8 mouse cellular contexts compared by ENCODE assay signal in genomic region chr14:60655941-60656700, GRCm38 (mm10). TPM values are rescaled to one million over a fixed set of nuclear protein-coding genes. Genes with fewer than 3 reads are reported as not detected.
A peak's percentile ranks its signal among the peaks of the same experiment; 100 is the strongest.
DNase-seq lines count a peak whose midpoint lies in the region; ATAC-seq lines count a peak whose summit lies in the region.

No protein-coding gene starts in this region.

- H3K9ac ChIP-seq in midbrain, embryonic 14.5 days (replicated peaks; ENCODE audit: low read length) = no peak overlapping the region
- no peak overlapping the region for H3K9ac ChIP-seq in midbrain, embryonic 11.5 days (ENCODE audit: low read length)
- no peak overlapping the region for H3K9ac ChIP-seq in intestine, embryonic 16.5 days (ENCODE audit: low read depth, low read length)

- H3K4me2 ChIP-seq in midbrain, embryonic 14.5 days (ENCODE audit: low read length) = no peak overlapping the region
- no peak overlapping the region for H3K4me2 ChIP-seq in midbrain, embryonic 11.5 days
- H3K4me2 ChIP-seq in intestine, embryonic 16.5 days (ENCODE audit: low read depth, low read length) = no peak overlapping the region

- peak; percentile 58 for DNase-seq in midbrain, embryonic 14.5 days
- no peak for DNase-seq in midbrain, embryonic 11.5 days (ENCODE audit: low spot score, missing footprints)
- peak; percentile 57 for DNase-seq in left cerebral cortex, adult 11 months (ENCODE audit: low spot score)
- DNase-seq in lung, postnatal 36 days = peak; percentile 84
- DNase-seq in yolk sac, embryonic 10.5 days (ENCODE audit: low spot score) = peak; percentile 59

- H3K27me3 ChIP-seq in midbrain, embryonic 14.5 days (ENCODE audit: control insufficient read depth, insufficient read depth, low read length) = no peaks in the 10 kb centered on the region
- H3K27me3 ChIP-seq in midbrain, embryonic 11.5 days (ENCODE audit: control insufficient read depth, insufficient read depth, low read length) = no peaks in the 10 kb centered on the region
- H3K27me3 ChIP-seq in intestine, embryonic 16.5 days (replicated peaks; ENCODE audit: control insufficient read depth, insufficient read depth, low read length) = no peaks in the 10 kb centered on the region

- H3K9me3 ChIP-seq in midbrain, embryonic 14.5 days (ENCODE audit: control insufficient read depth, low read length) = no peaks in the 10 kb centered on the region
- no peaks in the 10 kb centered on the region for H3K9me3 ChIP-seq in midbrain, embryonic 11.5 days (ENCODE audit: control insufficient read depth, low read length)
- H3K9me3 ChIP-seq in intestine, embryonic 16.5 days (ENCODE audit: control insufficient read depth, low read length) = no peaks in the 10 kb centered on the region

- no peak for ATAC-seq in midbrain, embryonic 14.5 days (ENCODE audit: low FRiP score, low TSS enrichment)
- ATAC-seq in midbrain, embryonic 11.5 days (ENCODE audit: low FRiP score) = no peak
- peak; percentile 75 for ATAC-seq in frontal cortex, adult (ENCODE audit: low TSS enrichment)
- ATAC-seq in intestine, embryonic 16.5 days = peak; percentile 77
- no peak for ATAC-seq in monocyte, adult 5-6 weeks (replicated peaks; ENCODE audit: insufficient number of reproducible peaks, low FRiP score, low TSS enrichment, poor library complexity, severe bottlenecking)

- 88% methylated on average over 15 of the region's 15 CpGs for WGBS in midbrain, embryonic 14.5 days
- 92% methylated on average over 15 of the region's 15 CpGs for WGBS in midbrain, embryonic 11.5 days
- WGBS in intestine, embryonic 16.5 days = 63% methylated on average over 15 of the region's 15 CpGs

- H3K36me3 ChIP-seq in midbrain, embryonic 14.5 days (ENCODE audit: control insufficient read depth, insufficient read depth, low read length) = no peaks in the 10 kb centered on the region
- H3K36me3 ChIP-seq in midbrain, embryonic 11.5 days (ENCODE audit: control insufficient read depth, insufficient read depth, low read length) = no peaks in the 10 kb centered on the region
- H3K36me3 ChIP-seq in intestine, embryonic 16.5 days (ENCODE audit: control insufficient read depth, insufficient read depth, low read length) = no peaks in the 10 kb centered on the region

- no peak overlapping the region for H3K27ac ChIP-seq in midbrain, embryonic 14.5 days (replicated peaks; ENCODE audit: low read depth, low read length)
- no peak overlapping the region for H3K27ac ChIP-seq in midbrain, embryonic 11.5 days (ENCODE audit: low read depth, low read length)
- H3K27ac ChIP-seq in intestine, embryonic 16.5 days (ENCODE audit: low read length) = no peak overlapping the region

- no peak overlapping the region for H3K4me3 ChIP-seq in midbrain, embryonic 14.5 days (replicated peaks; ENCODE audit: low read depth, low read length)
- no peak overlapping the region for H3K4me3 ChIP-seq in midbrain, embryonic 11.5 days (ENCODE audit: low read depth, low read length)
- no peak overlapping the region for H3K4me3 ChIP-seq in intestine, embryonic 16.5 days (ENCODE audit: low read length)

- 0 out of 2 replicates have a peak, but pooled peaks cover 2% of the 10 kb centered on the region for H3K4me1 ChIP-seq in midbrain, embryonic 14.5 days (ENCODE audit: control insufficient read depth, insufficient read depth, low read length)
- peaks cover 5% of the 10 kb centered on the region; the same call in 1 of the 2 replicates for H3K4me1 ChIP-seq in midbrain, embryonic 11.5 days (ENCODE audit: control insufficient read depth, insufficient read depth, low read length)
- peaks cover 13% of the 10 kb centered on the region; the same call in 1 of the 2 replicates for H3K4me1 ChIP-seq in intestine, embryonic 16.5 days (ENCODE audit: control insufficient read depth, insufficient read depth, low read length)

RNA-seq across cellular contexts. Expression of gene Spata13, which starts 22.3 kb away (rescaled TPM):
- polyA plus RNA-seq in midbrain, embryonic 14.5 days (2014; fragmentation: Nextera tagmentation; extraction: Ambion mirVana) = 22.0 and 31.6 TPM in 2 replicates
- 61.0 and 66.0 TPM in 2 replicates for polyA plus RNA-seq in midbrain, embryonic 11.5 days (2014; fragmentation: Nextera tagmentation; extraction: Ambion mirVana)
- polyA plus RNA-seq in intestine, embryonic 16.5 days (2015; fragmentation: Nextera tagmentation; extraction: Ambion mirVana) = 19.9 and 22.6 TPM in 2 replicates
- total RNA-seq in monocyte, adult 5-6 weeks (2017) = 207 to 305 TPM (median 214 TPM) in 3 replicates

Comparison
In these comparisons a context has a peak if more than half of its experiments do, and no peak if none do; other contexts are left out.
1. ATAC-seq: peak in frontal cortex, adult (single experiment) and intestine, embryonic 16.5 days (single experiment); none in midbrain, embryonic 14.5 days (single experiment), midbrain, embryonic 11.5 days (single experiment) and monocyte, adult 5-6 weeks (single experiment).